Mouse (Mus musculus): Measurements from ENCODE around the gene Fam83f.

Gene Fam83f

GRCm38 (mm10) chr15:80671295-80672252, at the start of gene Fam83f:
Gene Fam83f, plus strand, starts transcription at chr15:80671847.
- peak; percentile 52 to 60 for DNase-seq

- no peak for DNase-seq
Measured at GRCm38 (mm10) chr15:80623171-80623837, 48.3 kb upstream of the Fam83f start.

- DNase-seq: no peak
Measured at GRCm38 (mm10) chr15:80626472-80626871, 45.2 kb upstream of the Fam83f start.

DNA sequence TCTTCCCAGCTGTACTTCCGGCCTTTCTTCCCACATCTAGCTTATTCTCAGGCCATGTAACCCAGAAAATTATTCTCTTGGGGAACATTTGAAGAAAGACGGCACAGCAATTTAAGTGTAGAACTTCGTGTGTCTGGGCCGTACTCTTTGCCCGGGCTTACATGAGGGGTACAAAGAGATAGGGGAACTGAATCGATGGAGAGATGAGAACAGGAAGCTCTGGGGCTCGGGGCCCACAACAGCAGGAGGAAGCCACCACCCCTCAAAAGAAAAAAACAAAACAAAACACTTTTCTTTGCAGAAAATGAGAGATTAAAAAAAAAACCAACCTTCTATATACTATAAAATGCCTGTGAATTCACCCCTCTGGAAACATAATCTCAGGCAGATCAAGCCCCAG, 41.5 kb upstream of the Fam83f start:
- no peak for DNase-seq

GRCm38 (mm10) chr15:80630711-80631110, 40.9 kb upstream of the Fam83f start:
- DNase-seq: no peak

DNA sequence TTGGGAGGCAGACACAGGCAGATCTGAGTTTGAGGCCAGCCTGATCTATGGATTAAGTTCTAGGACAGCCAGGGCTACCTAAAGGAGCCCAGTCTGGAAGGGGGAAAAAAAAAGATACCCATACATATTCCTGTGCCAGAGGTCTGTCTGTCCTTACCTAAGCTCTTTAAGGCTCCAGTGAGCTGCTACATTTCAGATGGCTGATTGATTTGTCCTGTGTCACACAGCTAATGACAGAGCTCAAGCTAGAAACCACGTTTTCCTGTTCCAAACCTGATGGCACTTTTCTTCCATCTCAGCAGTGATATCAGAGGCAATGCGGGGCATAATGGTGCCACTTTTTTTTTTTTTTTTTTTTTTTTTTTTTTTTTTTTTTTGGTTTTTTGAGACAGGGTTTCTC, 40.3 kb upstream of the Fam83f start:
- no peak for DNase-seq

GRCm38 (mm10) chr15:80632280-80632893, 39.3 kb upstream of the Fam83f start:
- no peak for DNase-seq

GRCm38 (mm10) chr15:80634391-80635193, 37.1 kb upstream of the Fam83f start:
- DNase-seq: peak; percentile 26 to 53

DNA sequence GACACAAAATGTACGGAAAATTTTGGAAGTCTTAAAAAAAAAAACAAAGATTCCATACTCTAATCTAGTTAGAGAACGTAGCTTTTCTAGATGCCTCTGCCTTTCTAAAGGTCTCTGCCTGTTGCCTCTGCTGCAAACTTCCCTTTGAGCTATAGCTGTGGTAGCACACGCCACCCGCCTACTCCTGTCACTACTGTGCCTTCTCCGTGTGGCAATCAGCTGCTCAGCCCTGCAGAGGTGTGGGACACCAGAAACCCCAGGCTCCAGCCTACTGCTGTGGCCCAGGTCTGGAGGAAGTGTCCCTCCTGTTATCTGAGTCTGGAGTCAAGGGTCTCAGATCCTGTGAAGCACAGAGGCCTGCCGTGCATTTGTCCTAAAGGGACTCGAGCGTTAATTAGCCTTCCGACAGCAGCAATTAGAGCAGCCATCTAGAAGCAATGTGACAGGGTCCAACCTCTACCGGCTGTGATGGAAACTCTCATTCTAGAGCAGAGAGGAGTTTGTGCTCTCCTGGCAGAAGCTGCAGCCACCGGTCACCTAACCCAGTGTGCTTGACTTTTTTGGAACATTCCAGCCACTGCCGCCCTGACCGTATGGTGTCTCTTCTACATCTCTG, 34.8 kb upstream of the Fam83f start:
- no peak for DNase-seq

- peak in 1 of 2 experiments; percentile 16 for DNase-seq
Measured at GRCm38 (mm10) chr15:80639071-80639702, 32.5 kb upstream of the Fam83f start.

DNA sequence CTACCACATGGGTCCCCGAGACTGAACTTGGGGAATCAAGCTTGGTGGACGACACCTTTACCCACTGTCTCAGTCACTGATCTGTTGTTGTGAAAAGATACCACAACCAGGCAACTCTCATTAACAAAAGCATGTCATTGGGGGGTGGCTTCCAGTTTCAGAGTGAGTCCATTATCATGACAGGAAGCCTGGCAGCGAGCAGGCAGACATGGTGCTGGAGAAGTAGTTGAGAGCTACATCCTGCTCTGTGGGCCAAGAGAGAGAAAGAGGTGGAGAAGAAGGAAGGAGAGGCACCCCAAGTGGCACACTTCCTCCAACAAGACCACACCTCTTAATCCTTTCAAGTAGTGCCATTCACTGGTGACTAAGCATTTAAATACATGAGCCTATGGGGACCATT, 31.8 kb upstream of the Fam83f start:
- no peak for DNase-seq

- no peak for DNase-seq
Measured at GRCm38 (mm10) chr15:80641702-80642435, 29.8 kb upstream of the Fam83f start.

DNA sequence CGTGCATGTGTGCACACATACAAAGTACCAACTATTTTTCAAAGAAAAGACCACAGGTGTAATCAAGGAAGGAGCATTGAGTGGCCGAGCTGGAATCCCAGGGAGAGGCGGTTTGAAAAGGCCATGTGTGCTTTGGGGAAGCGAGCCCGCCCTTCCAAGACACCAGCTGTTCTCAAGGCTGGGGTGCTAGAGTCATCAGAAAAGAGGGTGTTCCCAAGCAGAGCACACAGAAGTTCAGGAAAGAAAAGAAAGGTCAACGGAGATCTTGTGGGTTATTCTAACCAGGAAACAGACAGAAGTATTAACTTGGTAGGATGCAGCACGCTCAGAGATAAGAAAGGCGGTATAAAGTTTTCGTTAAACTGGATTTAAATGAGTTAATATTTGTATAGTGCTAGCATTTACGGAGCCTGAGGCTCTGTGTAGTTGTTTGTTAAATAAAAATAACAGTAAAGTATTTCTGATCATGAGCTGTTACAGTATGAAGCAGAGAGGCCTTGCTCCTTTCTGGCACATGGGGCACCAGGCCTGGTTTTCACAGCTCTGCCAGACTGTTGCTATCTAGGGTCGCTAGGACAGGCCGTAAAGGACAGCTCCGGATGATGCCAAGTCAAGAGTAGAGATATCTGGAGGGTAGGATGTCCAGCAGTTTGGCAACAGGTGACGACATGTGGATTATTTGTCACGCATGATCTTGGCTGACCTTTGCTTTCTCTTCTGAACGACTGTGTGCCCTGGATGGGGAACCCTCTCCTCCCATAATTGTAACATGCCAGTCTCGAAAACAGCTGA, 26.4 kb upstream of the Fam83f start:
- no peak for DNase-seq

DNA sequence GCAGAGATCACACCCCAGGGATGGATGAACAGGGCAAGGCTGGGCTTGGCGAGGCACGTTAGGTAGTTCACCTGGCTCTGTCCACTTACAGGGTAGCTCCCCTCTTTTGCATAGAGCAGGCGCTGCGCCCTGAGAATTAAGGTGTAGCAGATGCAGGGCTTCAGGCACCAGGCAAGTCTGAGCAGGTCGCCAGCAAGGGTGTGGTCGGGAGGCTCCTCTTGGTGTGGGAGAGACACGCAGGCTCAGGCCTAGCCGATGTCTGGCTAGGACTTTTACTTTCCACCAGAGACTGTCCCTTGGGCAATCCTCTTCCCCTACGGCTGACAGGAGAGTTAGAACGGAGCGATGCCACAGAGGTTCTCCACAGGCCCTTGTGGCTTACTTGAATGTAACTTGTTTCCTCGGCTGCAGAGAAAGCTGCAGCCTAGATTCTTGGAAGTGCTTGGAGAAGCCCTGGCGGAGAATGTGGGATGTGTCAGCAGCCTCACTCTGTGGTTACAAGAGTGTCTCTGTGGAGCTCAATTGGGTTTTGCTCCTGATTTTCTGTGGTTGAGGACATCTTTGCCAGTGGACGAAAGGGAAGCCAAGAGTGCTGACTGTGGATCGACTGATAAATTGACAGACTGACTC, 22.6 kb upstream of the Fam83f start:
- no peak for DNase-seq

DNA sequence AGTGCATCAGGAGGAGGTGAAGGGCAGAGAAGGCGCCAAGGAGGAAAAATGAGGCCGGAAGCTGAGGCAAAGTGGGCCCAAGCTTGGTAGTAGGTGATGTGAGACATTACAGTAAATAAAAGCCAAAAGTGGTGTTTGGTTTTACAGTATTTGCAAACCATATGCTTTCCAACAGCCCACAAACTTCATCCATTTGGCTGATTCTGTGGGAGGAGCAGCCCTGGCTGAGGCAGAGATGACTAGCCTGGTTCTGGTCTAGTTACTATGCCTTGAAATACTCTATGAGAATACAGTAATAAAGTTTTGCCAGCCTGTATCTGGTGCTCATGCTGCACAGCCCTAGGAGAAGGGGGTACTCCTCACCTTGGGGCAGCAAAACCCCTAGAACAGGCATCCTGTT, 21.2 kb upstream of the Fam83f start:
- DNase-seq: no peak

DNA sequence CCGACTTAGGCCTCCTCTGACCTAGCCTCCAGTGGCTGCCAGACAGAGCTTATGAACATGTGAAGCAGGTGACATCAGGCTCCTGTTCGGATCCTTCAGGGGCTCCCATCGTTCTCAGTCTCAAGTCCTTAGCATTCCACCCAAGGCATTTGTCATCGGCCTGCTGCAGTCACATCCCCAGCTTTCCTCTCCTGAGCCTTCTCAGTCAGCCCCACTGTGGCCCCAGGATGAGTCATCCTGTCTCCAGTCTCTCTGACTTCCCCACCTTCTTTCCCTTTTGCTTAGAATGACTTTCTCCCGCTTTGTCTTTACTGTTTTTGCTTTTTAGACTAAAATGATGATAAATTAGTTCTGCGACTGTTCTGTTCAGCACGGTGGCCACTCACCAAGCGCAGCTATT, 17.8 kb upstream of the Fam83f start:
- no peak for DNase-seq

GRCm38 (mm10) chr15:80658815-80659471, 12.7 kb upstream of the Fam83f start:
- no peak for DNase-seq

- DNase-seq: no peak
Measured at GRCm38 (mm10) chr15:80660963-80661362, 10.7 kb upstream of the Fam83f start.

DNA sequence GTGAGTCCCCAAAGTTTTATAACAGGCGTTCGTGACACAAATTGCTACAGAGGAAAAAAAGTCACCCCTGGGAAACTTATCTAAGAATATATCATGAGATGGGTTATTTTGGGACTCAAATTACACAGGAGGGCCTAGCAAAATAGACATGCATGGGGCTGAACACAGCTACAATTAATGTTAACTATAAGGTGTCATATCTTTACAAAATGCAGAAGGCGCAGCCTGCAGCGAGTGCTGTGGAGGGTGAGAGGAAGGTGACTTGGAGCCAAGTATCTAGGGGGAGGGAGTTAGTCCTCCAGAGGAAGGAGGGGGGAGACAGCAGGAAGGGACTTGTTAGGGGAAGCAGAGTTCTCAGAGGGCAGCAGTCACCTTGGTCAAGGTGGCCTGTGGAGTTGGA, 7.2 kb upstream of the Fam83f start:
- no peak for DNase-seq
